Mouse (Mus musculus): ENCODE measurements around the gene Smurf2. TPM values are rescaled to one million over a fixed set of nuclear protein-coding genes. Genes with fewer than 3 reads are reported as not detected.

Gene Smurf2
- total RNA-seq (2021): 10 to 100 TPM; 22.3 to 26.6 TPM
- long read RNA-seq, experiment 1, full-length matches to known transcripts: 6 of 23 reads
- long read RNA-seq, experiment 1, partial matches to known transcripts: 6 of 23 reads
- long read RNA-seq, experiment 1, other reads (novel, unspliced or antisense): 11 of 23 reads
- long read RNA-seq, experiment 2, full-length matches to known transcripts: 6 of 12 reads
- long read RNA-seq, experiment 2, partial matches to known transcripts: 3 of 12 reads
- long read RNA-seq, experiment 2, other reads (novel, unspliced or antisense): 3 of 12 reads

- DNase-seq: peak; percentile 87
Observed at GRCm38 (mm10) chr11:106920551-106921379, at the start of gene Smurf2. Gene Smurf2, minus strand, starts transcription at chr11:106920715.

GRCm38 (mm10) chr11:106969798-106970197 is 49.3 kb upstream of the Smurf2 start:
- no peak for DNase-seq

GRCm38 (mm10) chr11:106967630-106968029 is 47.1 kb upstream of the Smurf2 start:
- DNase-seq: peak; percentile 29

DNA sequence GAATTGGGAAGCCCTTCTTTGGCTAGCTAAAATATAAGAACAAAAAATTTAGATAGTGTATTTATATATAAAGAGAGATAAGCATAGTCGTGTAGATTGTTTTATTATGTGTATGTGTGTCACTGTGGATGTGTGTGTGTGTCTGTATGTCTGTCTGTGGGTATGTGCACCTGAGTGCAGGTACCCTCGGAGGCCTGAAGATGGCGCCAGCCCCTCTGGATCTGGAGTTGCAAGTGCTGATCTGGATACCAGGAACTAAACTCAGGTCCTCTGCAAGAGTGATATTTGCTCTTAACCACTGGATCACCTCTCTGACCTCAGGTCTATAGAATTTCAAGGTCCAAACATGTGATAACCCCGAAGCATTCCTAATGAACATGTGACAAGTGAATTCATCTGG is 45.4 kb upstream of the Smurf2 start:
- DNase-seq: no peak

- DNase-seq: no peak
Observed at GRCm38 (mm10) chr11:106962310-106962709, 41.8 kb upstream of the Smurf2 start.

- DNase-seq: no peak
Observed at GRCm38 (mm10) chr11:106961471-106962081, 41.1 kb upstream of the Smurf2 start.

GRCm38 (mm10) chr11:106959121-106959520 is 38.6 kb upstream of the Smurf2 start:
- DNase-seq: no peak

DNA sequence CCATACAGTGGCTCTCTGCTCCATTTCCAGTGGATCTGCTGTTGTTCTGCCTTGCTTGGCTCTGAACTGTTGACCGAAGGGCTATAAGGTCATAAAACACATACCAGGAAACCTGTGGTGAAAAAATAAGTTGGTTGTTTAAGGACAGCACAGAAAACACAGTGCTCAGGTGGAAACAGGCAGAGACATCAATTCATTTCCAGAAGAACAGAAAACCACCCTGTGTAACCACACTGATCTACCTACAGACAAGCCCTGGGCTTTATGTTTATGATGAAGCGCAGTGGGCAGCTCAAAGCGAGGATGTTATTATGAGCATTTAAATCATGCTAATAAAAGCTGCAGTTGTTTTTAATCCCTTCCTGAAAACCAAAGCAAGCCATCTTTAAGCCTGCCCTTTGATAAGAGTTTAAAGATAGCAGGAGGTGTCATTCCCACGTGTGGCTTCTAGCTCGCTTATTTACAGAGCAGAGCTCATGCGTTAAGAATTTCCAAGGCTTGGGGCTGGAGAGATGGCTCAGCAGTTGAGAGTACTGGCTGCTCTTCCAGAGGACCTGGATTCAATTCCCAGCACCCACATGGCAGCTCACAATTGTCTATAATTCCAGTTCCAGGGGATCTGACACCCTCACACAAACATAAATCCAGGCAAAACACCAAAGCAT is 38.0 kb upstream of the Smurf2 start:
- no peak for DNase-seq

DNA sequence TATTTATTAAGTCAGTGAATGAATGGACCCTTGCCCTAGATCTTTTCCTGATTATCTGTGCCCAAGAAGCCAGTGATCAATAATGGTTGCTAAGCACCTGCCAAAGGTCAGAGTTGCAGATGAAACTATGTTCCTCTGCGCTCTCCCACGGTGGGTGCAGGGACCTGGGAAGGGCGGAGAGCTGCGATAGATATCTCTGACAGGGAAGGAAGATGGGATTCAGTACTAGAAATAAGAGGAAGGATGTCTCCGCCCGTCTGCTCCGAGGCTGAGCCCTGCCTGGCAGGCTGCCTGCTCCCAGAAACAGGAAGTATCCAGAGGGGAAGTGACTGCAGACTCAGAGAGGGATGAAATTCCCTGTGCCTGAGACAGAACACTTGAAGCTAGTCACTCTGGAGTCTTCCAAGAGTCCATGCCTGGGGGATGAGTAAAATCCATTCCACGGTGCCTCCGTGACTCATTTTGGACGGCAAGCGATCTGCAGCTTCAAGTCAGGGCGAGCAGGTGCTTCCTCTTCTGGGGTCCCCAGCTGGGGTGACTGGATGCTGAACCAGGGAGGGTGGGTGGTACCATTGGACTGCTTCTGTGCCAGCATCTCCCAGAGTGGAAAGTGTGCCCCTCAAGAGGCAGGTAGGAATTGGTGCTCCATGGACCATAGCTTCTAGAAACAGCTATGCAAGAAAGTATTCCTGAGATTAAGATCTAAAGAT is 36.9 kb upstream of the Smurf2 start:
- DNase-seq: peak; percentile 72

DNA sequence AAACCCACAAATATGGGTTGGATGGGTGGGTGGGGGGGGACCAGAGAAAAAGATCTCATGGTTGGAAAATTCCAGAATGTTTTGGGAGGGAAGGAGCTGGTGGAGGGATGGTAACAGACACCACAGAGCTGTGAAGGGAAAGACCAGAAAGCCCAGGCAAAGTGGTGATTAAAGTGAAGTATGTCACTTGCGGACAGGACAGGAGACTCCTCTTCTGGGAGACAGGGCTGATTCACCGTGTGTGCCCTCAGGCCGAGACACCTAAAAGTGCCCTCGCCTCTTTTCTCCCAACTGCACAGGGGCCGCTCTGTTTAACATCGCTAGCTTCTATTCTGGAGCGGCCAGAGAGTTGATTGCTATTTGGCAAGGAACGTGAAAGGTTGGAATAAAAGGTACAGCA is 34.1 kb upstream of the Smurf2 start:
- no peak for DNase-seq

DNA sequence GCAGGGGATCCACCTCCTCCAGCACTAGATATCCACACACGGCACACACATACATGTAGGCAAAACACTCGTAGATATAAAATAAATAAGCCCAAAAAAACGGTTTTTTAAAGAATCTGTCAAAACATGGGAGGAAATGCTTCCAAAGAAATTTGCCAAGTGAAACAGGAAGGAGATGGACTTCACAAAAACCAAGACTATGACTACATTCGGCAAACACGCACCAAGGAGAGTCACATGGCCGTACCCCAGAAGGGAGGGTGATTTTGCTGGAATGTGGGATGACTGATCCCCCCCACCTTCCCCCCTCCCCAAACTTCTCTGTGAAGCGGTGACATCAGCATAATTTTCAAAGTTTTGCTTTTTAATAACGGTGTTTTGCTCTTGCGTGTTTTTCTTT is 33.6 kb upstream of the Smurf2 start:
- no peak for DNase-seq

- DNase-seq: no peak
Observed at GRCm38 (mm10) chr11:106937306-106937705, 16.8 kb upstream of the Smurf2 start.

GRCm38 (mm10) chr11:106930366-106930765 is 9.9 kb upstream of the Smurf2 start:
- peak; percentile 42 for DNase-seq

DNA sequence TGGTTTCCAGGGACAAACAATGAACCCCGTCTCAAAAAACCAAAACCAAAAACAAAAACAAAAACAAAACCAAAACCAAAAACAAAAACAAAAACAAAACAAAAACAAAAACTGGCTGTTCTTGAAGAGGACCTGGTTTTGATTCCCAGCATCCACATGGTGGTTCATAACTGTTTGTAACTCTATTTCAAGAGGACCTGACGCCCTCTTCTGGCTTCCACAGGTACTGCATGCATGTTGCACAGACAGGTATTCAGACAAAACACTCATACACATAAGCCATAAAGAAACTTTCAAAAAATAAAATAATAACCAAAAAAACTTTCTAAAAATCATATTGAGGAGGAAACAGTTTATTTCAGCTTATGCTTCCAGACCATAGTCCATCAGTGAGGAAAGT is 8.4 kb upstream of the Smurf2 start:
- no peak for DNase-seq

DNA sequence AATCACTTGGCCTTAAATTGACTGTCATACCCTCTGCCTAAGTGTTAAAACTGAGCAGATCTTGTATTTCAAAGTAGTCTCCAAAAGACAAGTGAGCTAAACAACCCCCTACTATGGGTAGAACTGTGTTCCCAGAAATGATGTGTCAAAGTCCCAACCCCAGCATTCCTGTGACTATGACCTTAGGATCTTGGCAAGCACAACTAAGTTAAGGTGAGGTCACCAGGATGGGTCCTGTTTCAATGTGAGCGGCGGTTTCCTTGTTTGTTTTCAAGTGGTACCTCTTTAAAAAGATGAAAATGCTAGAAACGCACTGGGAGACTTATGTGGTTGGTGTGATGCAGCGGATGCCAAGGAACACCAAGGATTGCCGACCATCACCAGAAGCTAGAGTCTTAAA is 7.4 kb upstream of the Smurf2 start:
- DNase-seq: no peak

DNA sequence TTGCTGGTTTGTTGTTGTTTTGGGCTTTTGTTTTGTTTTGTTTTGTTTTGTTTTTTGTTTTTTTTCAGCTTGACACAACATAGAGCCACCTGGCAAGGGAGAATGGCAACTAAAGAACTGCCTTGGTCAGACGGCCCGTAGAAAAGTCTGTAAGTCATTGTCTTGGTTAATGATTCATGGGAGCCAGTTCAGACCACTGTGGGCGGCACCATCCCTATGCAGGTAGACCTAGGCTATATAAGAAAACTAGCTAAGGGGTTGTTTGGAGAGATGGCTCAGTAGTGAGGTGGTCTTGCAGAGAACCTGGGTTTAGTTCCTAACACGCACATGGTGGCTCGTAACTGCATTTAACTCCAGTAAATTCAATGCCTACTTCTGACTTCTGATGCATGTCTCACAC is 6.7 kb upstream of the Smurf2 start:
- DNase-seq: no peak

- DNase-seq: no peak
Observed at GRCm38 (mm10) chr11:106926732-106927131, 6.2 kb upstream of the Smurf2 start.

- DNase-seq: peak; percentile 59
Observed at GRCm38 (mm10) chr11:106919612-106920550, 634 bp downstream of the Smurf2 start.

DNA sequence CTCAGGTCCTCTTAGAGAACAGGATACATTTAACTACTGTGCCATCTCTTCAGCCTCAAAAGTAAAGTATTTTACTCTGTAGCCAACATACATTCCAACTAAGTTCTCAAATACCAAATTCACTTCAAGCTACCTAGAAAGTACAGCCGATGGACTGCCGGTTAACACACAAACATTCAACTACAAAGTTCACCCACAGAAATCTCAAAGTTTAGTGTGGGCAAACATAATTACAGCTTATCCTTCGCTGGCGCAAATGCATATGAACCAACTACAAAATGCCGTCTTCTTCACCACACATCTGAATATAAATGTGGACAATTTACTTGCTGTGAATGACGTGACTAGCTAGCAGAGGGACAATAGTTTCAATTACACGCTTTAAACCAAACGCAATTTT is 1.6 kb downstream of the Smurf2 start:
- no peak for DNase-seq

- no peak for DNase-seq
Observed at GRCm38 (mm10) chr11:106911257-106911656, 9.3 kb downstream of the Smurf2 start.

- no peak for DNase-seq
Observed at GRCm38 (mm10) chr11:106908016-106908415, 12.5 kb downstream of the Smurf2 start.
